Mouse (Mus musculus): ENCODE data around the gene Hdac9.

GRCm38 (mm10) chr12:34312113-34312719, 604.7 kb downstream of the Hdac9 start:
- TF ChIP-seq CTCF (IDR thresholded peaks at IDR 0.05; ENCODE audit: control insufficient read depth, insufficient read depth, low read length) (no peak), POLR2A (IDR thresholded peaks at IDR 0.05; ENCODE audit: borderline replicate concordance, control insufficient read depth, low read depth, low read length) (no peak)
